Mouse (Mus musculus) lung, embryonic 14.5 days (tissue): ENCODE measurements around the gene Tnfsf12. TPM values are rescaled to one million over a fixed set of nuclear protein-coding genes. Genes with fewer than 3 reads are reported as not detected.
A peak's percentile ranks its signal among the peaks of the same experiment; 100 is the strongest.
"Not testable (repeated sequence)": the region's sequence is repeated elsewhere in the genome, so short reads cannot be mapped to it uniquely, and the experiment has no call there.

Experiments
- ATAC-seq: fragments of 200-750 bp; cut with Nextera tagmentation; 2 replicates; pipeline ENCODE4 v1.8.0; 2017; ENCODE audit warnings: mild to moderate bottlenecking, moderate TSS enrichment, moderate library complexity; ENCODE audit not compliant: insufficient read depth
- DNase-seq: peaks from one replicate; pipeline ENCODE4 v3.0.0-alpha.2; 2015
- H3K27ac ChIP-seq: fragments of 300-500 bp; sonication (generic); 2 replicates; pipeline ENCODE4 v1.5.1; 2014; ENCODE audit warnings: low read depth, mild to moderate bottlenecking, moderate library complexity
- H3K27me3 ChIP-seq: fragments of 300-500 bp; sonication (generic); 2 replicates; pipeline ENCODE4 v1.6.1; 2014; ENCODE audit warnings: low read length, control low read depth; ENCODE audit not compliant: insufficient read depth
- H3K36me3 ChIP-seq: fragments of 300-500 bp; sonication (generic); 2 replicates; pipeline ENCODE4 v1.6.1; 2014; ENCODE audit warnings: control low read depth; ENCODE audit not compliant: insufficient read depth
- H3K4me1 ChIP-seq: fragments of 300-500 bp; sonication (generic); 2 replicates; pipeline ENCODE4 v1.6.1; 2014; ENCODE audit warnings: antibody characterized with exemption, control low read depth; ENCODE audit not compliant: insufficient read depth
- H3K4me2 ChIP-seq: fragments of 300-500 bp; sonication (generic); 2 replicates; pipeline ENCODE4 v1.6.1; 2014; ENCODE audit warnings: mild to moderate bottlenecking
- H3K4me3 ChIP-seq: fragments of 300-500 bp; sonication (generic); 2 replicates; pipeline ENCODE4 v1.5.1; 2014; ENCODE audit warnings: low read depth, low read length
- H3K9ac ChIP-seq: fragments of 300-500 bp; sonication (generic); 2 replicates; pipeline ENCODE4 v1.6.1; 2014
- H3K9me3 ChIP-seq: fragments of 300-500 bp; sonication (generic); 2 replicates; pipeline ENCODE4 v1.6.1; 2016; ENCODE audit warnings: low read depth, low read length, control low read depth
- CTCF ChIP-seq: IDR thresholded peaks from 2 replicates; pipeline ENCODE4 v1.5.1; 2016; ENCODE audit warnings: antibody characterized with exemption, low read depth
- WGBS: fragments of 180-500 bp; shearing (Covaris S2); extraction: QIAGEN DNeasy Blood & Tissue Kit; methylation state at CpG from one replicate; pipeline ENCODE4 v1.1.7; 2014; 5-methylcytosine and 5-hydroxymethylcytosine counted together
- polyA plus RNA-seq: library from polyadenylated mRNA; unstranded; fragments of >200 nt; fragmentation: Nextera tagmentation; extraction: Ambion mirVana; gene quantifications from 2 replicates; pipeline ENCODE4 v1.2.1, GENCODE M21; 2014

The Tnfsf12 gene
- polyA plus RNA-seq, 1 experiment from 2014 or later: 11.6 TPM

DNA sequence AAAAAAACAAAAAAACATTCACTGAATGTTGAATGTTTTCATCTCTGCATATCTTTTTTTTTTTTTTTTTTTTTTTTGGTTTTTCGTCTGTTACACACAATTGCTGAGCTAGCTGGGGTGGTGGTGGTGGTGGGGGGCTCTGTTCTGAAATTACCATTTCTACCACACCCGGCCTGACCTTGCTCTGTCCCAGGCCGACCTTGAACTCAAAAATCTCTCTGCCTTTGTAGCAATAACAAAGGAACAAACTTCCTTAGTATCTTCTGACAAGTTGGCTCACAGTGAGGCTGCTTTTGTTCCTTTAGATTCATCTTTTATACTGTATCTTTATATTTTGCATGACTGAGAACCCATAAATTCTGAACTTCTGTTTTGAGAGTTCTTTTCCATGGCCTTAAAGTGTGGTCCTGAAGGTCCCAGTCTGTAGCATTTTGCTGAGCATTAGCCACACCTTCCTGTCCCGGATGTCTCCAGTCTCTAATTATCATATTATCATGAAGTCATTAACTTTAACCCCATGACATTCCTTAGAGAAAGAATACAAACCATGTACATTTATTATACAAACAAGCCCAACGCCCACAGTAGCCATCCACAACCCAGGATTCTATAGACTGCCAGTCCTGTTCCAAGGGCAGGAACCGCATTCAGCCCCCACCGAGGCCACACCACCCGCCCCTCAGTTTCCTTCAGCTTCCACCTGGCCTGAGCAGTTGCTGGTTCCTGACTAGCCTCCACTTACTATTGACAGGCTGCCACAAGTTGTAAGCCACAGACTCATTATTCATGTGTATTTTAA is 8.4 kb upstream of the Tnfsf12 start:
- Histone ChIP-seq H3K9me3 (no peaks in the 10 kb centered on the region), H3K4me2 (no peak overlapping the region), H3K36me3 (no peaks in the 10 kb centered on the region), H3K4me3 (no peak overlapping the region), H3K27me3 (no peaks in the 10 kb centered on the region), H3K4me1 (no peaks in the 10 kb centered on the region), H3K9ac (no peak overlapping the region), H3K27ac (no peak overlapping the region)
- ATAC-seq (no peak), DNase-seq (no peak)
- 50% methylated on average over 8 of the region's 8 CpGs for WGBS
- no peak for TF ChIP-seq CTCF

GRCm38 (mm10) chr11:69703381-69703780 is 7.7 kb upstream of the Tnfsf12 start:
- DNase-seq, H3K9ac ChIP-seq, H3K36me3 ChIP-seq, H3K4me2 ChIP-seq, H3K27ac ChIP-seq, H3K27me3 ChIP-seq, H3K9me3 ChIP-seq, H3K4me1 ChIP-seq, H3K4me3 ChIP-seq, ATAC-seq: not testable (repeated sequence)
- 62% methylated on average over 2 of the region's 3 CpGs for WGBS

DNA sequence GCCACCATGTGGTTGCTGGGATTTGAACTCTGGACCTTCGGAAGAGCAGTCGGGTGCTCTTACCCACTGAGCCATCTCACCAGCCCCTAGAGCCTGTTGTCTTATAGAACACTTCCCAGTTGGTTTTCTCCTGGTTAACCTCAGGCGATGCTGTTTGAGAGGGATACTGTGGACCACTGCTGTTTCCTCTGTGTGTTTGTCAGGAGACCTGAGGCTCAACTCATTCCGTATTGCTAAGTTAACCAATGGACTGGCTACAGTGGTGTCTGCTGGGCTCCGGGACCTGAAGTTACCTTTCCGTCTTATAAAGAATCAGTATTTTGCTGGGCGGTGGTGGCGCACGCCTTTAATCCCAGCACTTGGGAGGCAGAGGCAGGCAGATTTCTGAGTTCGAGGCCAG is 7.2 kb upstream of the Tnfsf12 start:
- H3K9ac ChIP-seq, H3K4me2 ChIP-seq, DNase-seq, H3K27me3 ChIP-seq, H3K9me3 ChIP-seq, H3K27ac ChIP-seq, ATAC-seq, H3K4me3 ChIP-seq, H3K36me3 ChIP-seq, H3K4me1 ChIP-seq: not testable (repeated sequence)
- 91% methylated on average over 10 of the region's 10 CpGs for WGBS

GRCm38 (mm10) chr11:69699595-69699994 is 3.9 kb upstream of the Tnfsf12 start:
- H3K27ac ChIP-seq: no peak overlapping the region
- TF ChIP-seq CTCF: no peak
- 29% methylated on average over 1 of the region's 1 CpGs for WGBS
- ATAC-seq (no peak), DNase-seq (no peak)
- H3K4me1 ChIP-seq: no peaks in the 10 kb centered on the region
- no peaks in the 10 kb centered on the region for H3K9me3 ChIP-seq
- no peak overlapping the region for H3K9ac ChIP-seq
- no peak overlapping the region for H3K4me2 ChIP-seq
- no peaks in the 10 kb centered on the region for H3K36me3 ChIP-seq
- no peak overlapping the region for H3K4me3 ChIP-seq
- H3K27me3 ChIP-seq: no peaks in the 10 kb centered on the region

DNA sequence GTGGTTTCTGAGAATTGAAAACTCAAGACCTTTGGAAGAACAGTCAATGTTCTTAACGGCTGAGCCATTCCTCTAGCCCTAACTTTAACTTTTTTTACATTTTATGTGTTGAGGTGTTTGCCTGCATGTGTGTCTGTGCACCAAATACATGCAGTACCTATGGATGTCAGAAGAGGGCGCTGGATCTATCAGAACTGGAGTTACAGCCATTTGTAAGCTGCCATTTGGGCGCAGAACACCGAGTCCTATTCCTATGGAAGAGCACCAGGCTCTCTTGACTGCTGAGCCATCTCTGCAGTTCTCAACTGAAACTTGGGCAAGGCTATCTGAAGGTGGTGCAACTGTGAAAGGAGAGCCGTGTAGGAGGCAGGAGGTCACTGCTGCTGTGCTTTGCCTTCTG is 2.9 kb upstream of the Tnfsf12 start:
- Histone ChIP-seq H3K36me3 (no peaks in the 10 kb centered on the region), H3K9ac (no peak overlapping the region), H3K27me3 (no peaks in the 10 kb centered on the region), H3K27ac (no peak overlapping the region), H3K4me1 (no peaks in the 10 kb centered on the region), H3K9me3 (no peaks in the 10 kb centered on the region), H3K4me2 (no peak overlapping the region), H3K4me3 (no peak overlapping the region)
- DNase-seq (no peak), ATAC-seq (no peak)
- WGBS: 71% methylated on average over 5 of the region's 5 CpGs
- peak; percentile 18; the same call in 1 of the 2 replicates for TF ChIP-seq CTCF

DNA sequence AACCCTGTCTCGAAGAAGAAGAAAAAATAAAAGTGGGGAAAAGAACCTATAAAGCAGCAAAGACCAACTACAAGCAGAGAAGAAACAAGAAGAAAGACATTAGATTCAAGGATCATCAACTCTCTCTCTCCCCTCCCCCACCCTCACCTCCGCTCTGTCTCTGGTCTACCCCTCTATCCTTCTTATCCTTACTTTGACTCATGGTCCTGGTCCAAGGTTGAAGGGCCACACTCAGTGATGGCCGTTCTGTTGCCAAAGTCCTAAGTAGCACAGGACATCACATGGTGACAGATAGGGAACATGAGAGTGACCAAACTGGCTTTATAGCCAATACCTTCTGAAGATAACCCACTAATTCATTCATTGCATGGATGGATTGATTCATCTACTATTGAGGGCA is 1.7 kb upstream of the Tnfsf12 start:
- H3K27me3 ChIP-seq: no peaks in the 10 kb centered on the region
- H3K36me3 ChIP-seq: no peaks in the 10 kb centered on the region
- TF ChIP-seq CTCF: no peak
- H3K4me2 ChIP-seq: no peak overlapping the region
- no peak overlapping the region for H3K27ac ChIP-seq
- no peak overlapping the region for H3K4me3 ChIP-seq
- H3K4me1 ChIP-seq: no peaks in the 10 kb centered on the region
- WGBS: 82% methylated on average over 3 of the region's 3 CpGs
- H3K9me3 ChIP-seq: no peaks in the 10 kb centered on the region
- DNase-seq (no peak), ATAC-seq (no peak)
- no peak overlapping the region for H3K9ac ChIP-seq

- H3K4me2 ChIP-seq: peak overlapping the region; percentile 92
- H3K27ac ChIP-seq: no peak overlapping the region; the same call in 1 of the 2 replicates
- DNase-seq (no peak), ATAC-seq (peak; percentile 22; the same call in 1 of the 2 replicates)
- H3K9ac ChIP-seq: peak overlapping the region; percentile 84
- no peak for TF ChIP-seq CTCF
- H3K4me1 ChIP-seq: no peaks in the 10 kb centered on the region
- 14% methylated on average over 6 of the region's 6 CpGs for WGBS
- peak overlapping the region; percentile 56 for H3K4me3 ChIP-seq
- H3K36me3 ChIP-seq: no peaks in the 10 kb centered on the region
- no peaks in the 10 kb centered on the region for H3K9me3 ChIP-seq
- H3K27me3 ChIP-seq: no peaks in the 10 kb centered on the region
Measured at GRCm38 (mm10) chr11:69695046-69695360, 646 bp downstream of the Tnfsf12 start.
